Mouse (Mus musculus) embryonic facial prominence, embryonic 10.5 days (tissue): Measurements from ENCODE around the gene Hist2h2bb. TPM values are rescaled to one million over a fixed set of nuclear protein-coding genes. Genes with fewer than 3 reads are reported as not detected.
A peak's percentile ranks its signal among the peaks of the same experiment; 100 is the strongest.
"Not testable (repeated sequence)": the region's sequence is repeated elsewhere in the genome, so short reads cannot be mapped to it uniquely, and the experiment has no call there.

ENCODE experiments used
- DNase-seq: peaks from one replicate; pipeline ENCODE4 v3.0.0-alpha.2; 2017; ENCODE audit warnings: low spot score
- H3K27ac ChIP-seq: fragments of 300-500 bp; sonication (generic); replicated peaks from 2 replicates; pipeline ENCODE4 v1.5.1; 2016; ENCODE audit warnings: mild to moderate bottlenecking
- H3K27me3 ChIP-seq: fragments of 300-500 bp; sonication (generic); replicated peaks from 2 replicates; pipeline ENCODE4 v1.6.1; 2016; ENCODE audit warnings: low read depth, mild to moderate bottlenecking; ENCODE audit not compliant: poor library complexity, severe bottlenecking
- H3K36me3 ChIP-seq: fragments of 300-500 bp; sonication (generic); replicated peaks from 2 replicates; pipeline ENCODE4 v1.6.1; 2016; ENCODE audit warnings: mild to moderate bottlenecking, moderate library complexity
- H3K4me1 ChIP-seq: fragments of 300-500 bp; sonication (generic); 2 replicates; pipeline ENCODE4 v1.6.1; 2016
- H3K4me3 ChIP-seq: fragments of 300-500 bp; sonication (generic); 2 replicates; pipeline ENCODE4 v1.5.1; 2016; ENCODE audit warnings: mild to moderate bottlenecking, moderate library complexity
- H3K9me3 ChIP-seq: fragments of 300-500 bp; sonication (generic); 2 replicates; pipeline ENCODE4 v1.6.1; 2016; ENCODE audit warnings: mild to moderate bottlenecking
- WGBS: fragments of 180-500 bp; shearing (Covaris S2); methylation state at CpG from one replicate; pipeline ENCODE4 v1.1.7; 2016; 5-methylcytosine and 5-hydroxymethylcytosine counted together
- polyA plus RNA-seq: library from polyadenylated mRNA; unstranded; fragments of >200 nt; fragmentation: Nextera tagmentation; extraction: Ambion mirVana; gene quantifications from 2 replicates; pipeline ENCODE4 v1.2.1, GENCODE M21; 2016

Hist2h2bb gene
- polyA plus RNA-seq, 1 experiment from 2014 or later = 11.3 TPM

- H3K4me3 ChIP-seq = no peak overlapping the region
- H3K4me1 ChIP-seq = peaks cover 12% of the 10 kb centered on the region
- no peaks in the 10 kb centered on the region for H3K27me3 ChIP-seq
- H3K27ac ChIP-seq = no peak overlapping the region
- DNase-seq = no peak
- H3K9me3 ChIP-seq = no peaks in the 10 kb centered on the region
- no peaks in the 10 kb centered on the region for H3K36me3 ChIP-seq
- 66% methylated on average over 2 of the region's 2 CpGs for WGBS
Observed at GRCm38 (mm10) chr3:96231758-96232120, 37.8 kb upstream of the Hist2h2bb start.

DNA sequence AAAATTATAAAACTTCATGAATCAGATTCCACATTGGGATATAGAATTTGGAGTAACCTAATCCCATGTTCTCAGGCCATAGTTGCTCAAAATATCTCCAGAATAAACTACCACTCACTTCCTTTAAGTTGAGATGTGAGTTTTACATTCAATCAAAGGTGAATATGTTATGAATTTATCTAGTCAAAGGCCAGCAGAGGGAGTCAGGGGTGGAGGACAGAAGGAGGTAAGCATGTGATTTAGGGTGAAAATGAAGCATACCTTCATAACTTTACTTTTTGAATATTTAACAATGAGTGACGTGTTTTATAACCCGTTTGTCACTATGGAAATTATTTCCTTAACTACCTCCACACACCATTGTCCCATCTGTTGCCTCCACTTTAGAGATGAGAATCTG is 34.6 kb upstream of the Hist2h2bb start:
- no peak for DNase-seq
- H3K36me3 ChIP-seq = no peaks in the 10 kb centered on the region
- no peaks in the 10 kb centered on the region for H3K9me3 ChIP-seq
- H3K4me3 ChIP-seq = no peak overlapping the region
- H3K27me3 ChIP-seq = no peaks in the 10 kb centered on the region
- 88% methylated on average over 2 of the region's 2 CpGs for WGBS
- peaks cover 11% of the 10 kb centered on the region for H3K4me1 ChIP-seq
- no peak overlapping the region for H3K27ac ChIP-seq

GRCm38 (mm10) chr3:96235836-96236235 is 33.7 kb upstream of the Hist2h2bb start:
- H3K27ac ChIP-seq = no peak overlapping the region; the same call in 1 of the 2 replicates
- no peak for DNase-seq
- H3K36me3 ChIP-seq = no peaks in the 10 kb centered on the region
- 52% methylated on average over 3 of the region's 3 CpGs for WGBS
- H3K4me1 ChIP-seq = peaks cover 16% of the 10 kb centered on the region
- no peaks in the 10 kb centered on the region for H3K9me3 ChIP-seq
- H3K4me3 ChIP-seq = no peak overlapping the region; the same call in 1 of the 2 replicates
- no peaks in the 10 kb centered on the region for H3K27me3 ChIP-seq

DNA sequence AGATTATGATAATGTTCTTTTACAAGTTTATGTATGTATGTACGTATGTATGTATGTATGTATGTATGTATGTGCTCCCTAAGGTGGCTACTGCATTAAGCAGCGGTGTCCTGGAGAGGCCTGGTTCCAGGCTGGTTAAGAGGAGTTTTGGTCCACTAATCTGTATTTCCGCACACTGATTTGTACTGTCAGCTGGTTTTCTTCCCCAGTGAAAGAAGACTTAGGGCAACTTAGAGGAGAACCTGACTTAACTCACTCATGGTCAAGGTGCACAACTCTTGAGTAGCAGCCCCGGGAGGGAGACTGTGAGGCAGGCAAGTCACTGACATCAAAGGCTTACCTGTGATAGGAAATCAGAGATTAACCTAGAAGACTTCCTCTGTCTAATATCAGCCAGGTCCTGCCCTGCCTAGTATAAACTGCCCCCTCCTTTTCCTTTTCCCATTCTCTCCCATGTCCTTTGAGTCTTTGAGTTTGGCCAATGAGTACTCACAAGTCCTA is 32.7 kb upstream of the Hist2h2bb start:
- 82% methylated on average over 4 of the region's 4 CpGs for WGBS
- Histone ChIP-seq H3K27me3 (no peaks in the 10 kb centered on the region), H3K27ac (peak overlapping the region; percentile 90), H3K4me3 (peak overlapping the region; percentile 60), H3K9me3 (no peaks in the 10 kb centered on the region), H3K4me1 (peaks cover 19% of the 10 kb centered on the region), H3K36me3 (no peaks in the 10 kb centered on the region)
- peak; percentile 33 for DNase-seq

DNA sequence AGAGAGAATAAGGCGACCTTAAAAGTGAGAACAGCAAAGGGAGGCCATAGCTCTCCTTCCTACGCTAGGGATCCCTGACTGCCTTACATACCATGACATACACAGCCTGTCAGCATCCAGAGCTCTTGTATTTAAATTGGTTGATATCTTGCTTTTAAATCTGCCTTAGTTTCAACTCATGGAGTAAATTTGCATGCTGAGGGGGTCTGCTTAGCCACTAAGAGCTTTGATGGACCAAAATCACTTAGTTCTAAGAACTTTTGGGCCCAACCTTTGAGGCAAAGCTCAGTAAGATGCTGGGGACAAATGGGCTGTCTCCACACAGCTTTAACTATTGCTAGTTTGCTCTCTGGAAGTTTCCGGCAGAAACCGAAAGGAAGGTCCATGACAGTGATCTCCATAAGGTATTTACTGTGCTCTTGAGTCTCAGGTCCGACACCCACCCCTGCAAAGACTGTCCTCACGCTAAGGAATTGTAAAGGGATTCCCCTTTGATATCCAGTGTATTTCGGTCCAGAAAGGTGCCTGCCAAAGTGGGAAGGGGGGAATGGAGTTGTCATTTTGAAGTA is 32.1 kb upstream of the Hist2h2bb start:
- 31% methylated on average over 7 of the region's 7 CpGs for WGBS

DNA sequence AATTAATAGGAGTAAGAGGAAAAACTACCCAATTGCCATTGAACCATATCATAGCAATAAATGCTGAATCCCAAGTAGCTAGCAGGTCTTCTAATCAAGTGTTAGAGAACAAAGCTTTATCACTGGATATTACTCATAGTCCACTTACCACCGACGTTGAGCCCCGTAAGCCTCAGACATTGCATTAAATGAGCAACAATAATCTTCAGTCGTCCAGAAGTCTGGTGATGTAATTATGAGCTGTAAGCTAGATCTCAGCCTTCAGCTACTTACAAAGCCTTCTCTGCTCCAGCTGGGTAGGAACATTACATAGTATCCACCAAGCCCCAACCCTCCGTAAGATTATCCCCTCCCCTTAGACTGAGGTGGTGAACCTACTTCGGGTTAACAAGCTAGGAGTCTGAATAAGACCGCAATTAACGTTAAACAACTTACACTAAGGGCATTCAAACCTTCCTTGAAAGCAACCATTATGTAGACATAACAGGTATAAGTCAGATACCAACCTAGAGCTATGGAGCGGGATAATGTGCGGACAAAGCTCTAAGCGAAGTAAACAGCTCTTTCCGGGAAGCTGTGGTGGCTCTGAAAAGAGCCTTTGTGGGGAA is 31.5 kb upstream of the Hist2h2bb start:
- Histone ChIP-seq H3K27me3 (no peaks in the 10 kb centered on the region), H3K4me3 (peak overlapping the region; percentile 60), H3K4me1 (peaks cover 28% of the 10 kb centered on the region), H3K9me3 (no peaks in the 10 kb centered on the region), H3K36me3 (no peaks in the 10 kb centered on the region), H3K27ac (peak overlapping the region; percentile 90)
- WGBS = under 1% methylated on average over 12 of the region's 12 CpGs
- DNase-seq = peak; percentile 50

More for the DNA sequence above, 32.1 kb upstream of the Hist2h2bb start:
- DNase-seq = peak; percentile 52
- Histone ChIP-seq H3K36me3 (no peaks in the 10 kb centered on the region), H3K27me3 (no peaks in the 10 kb centered on the region), H3K4me1 (peaks cover 22% of the 10 kb centered on the region), H3K9me3 (no peaks in the 10 kb centered on the region), H3K27ac (peak overlapping the region; percentile 90), H3K4me3 (peak overlapping the region; percentile 60)

- H3K36me3 ChIP-seq, H3K27me3 ChIP-seq, H3K9me3 ChIP-seq, DNase-seq: not testable (repeated sequence)
- Histone ChIP-seq H3K4me3 (peak within 1 kb of the TSS; percentile 60), H3K27ac (peak within 1 kb of the TSS; percentile 90), H3K4me1 (peaks cover 39% of the 10 kb centered on the region)
- under 1% methylated on average over 30 of the region's 68 CpGs for WGBS
Observed at GRCm38 (mm10) chr3:96238954-96239793, 30.4 kb upstream of the Hist2h2bb start, which contains the start of gene Hist2h3c2. TSS of gene Hist2h3c2 (minus strand) at chr3:96239127.

DNA sequence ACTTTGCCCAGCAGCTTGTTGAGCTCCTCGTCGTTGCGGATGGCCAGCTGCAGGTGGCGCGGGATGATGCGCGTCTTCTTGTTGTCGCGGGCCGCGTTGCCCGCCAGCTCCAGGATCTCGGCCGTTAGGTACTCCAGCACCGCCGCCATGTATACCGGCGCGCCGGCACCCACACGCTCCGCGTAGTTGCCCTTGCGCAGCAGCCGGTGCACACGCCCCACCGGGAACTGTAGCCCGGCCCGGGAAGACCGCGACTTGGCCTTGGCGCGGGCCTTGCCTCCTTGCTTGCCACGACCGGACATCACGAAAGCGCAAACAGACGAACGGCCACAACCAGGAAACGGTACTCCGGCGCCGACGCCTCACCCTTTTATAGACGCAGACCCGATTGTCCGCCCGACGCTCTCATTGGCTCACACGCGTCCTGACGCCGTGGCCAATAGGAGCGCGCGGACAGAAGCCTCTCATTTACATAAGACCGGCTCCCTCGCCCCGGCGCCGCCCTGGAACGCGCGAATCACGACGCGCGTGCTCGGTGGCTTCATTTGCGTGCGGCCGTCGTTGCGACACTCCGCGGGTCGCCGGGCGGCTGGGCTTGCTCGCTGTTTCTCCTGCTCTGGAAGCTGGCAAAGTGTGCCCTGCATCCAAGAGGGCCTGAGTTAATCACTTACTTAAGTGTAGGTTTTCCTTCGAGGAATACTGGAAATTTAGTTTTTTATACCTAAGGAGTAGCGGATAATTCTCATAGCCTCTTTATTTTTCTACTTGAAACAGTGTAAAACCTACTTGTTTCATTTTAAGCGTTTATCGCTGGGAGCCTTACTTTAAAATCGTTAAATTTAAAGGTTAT is 29.4 kb upstream of the Hist2h2bb start, which contains the start of gene Hist2h2aa2:
Gene Hist2h2aa2, minus strand, starts transcription at position 328 of the 850 bp plus-strand sequence.
- H3K27ac ChIP-seq = peak within 1 kb of the TSS; percentile 98
- H3K4me3 ChIP-seq = peak within 1 kb of the TSS; percentile 48
- peaks cover 49% of the 10 kb centered on the region for H3K4me1 ChIP-seq
- WGBS = 3% methylated on average over 45 of the region's 85 CpGs
- peak; percentile 82 for DNase-seq
- H3K36me3 ChIP-seq, H3K27me3 ChIP-seq, H3K9me3 ChIP-seq: not testable (repeated sequence)

DNA sequence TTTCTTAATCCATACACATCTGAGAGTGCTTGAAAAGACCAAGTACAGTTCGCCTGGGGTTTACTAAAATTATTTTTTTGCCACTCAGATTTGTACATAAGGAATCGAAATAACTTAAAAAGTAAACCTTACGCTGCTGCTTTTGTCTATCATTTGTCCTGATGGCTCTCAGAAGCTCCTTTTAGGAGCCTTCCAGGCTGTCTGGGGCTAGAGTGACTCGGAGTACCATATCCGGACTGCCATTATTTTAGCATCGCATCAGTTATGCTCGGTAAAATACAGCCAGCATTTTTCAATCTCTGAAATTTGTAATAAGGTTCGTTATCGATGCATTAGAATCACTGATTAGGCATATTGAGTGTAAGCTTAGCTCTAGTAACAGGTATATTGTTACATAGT is 28.8 kb upstream of the Hist2h2bb start:
- no peaks in the 10 kb centered on the region for H3K36me3 ChIP-seq
- no peaks in the 10 kb centered on the region for H3K9me3 ChIP-seq
- H3K27ac ChIP-seq = peak overlapping the region; percentile 98
- peaks cover 49% of the 10 kb centered on the region for H3K4me1 ChIP-seq
- H3K4me3 ChIP-seq = peak overlapping the region; percentile 44
- WGBS = 78% methylated on average over 9 of the region's 9 CpGs
- no peaks in the 10 kb centered on the region for H3K27me3 ChIP-seq
- no peak for DNase-seq

- WGBS = 83% methylated on average over 7 of the region's 7 CpGs
- H3K9me3 ChIP-seq = no peaks in the 10 kb centered on the region
- H3K27me3 ChIP-seq = no peaks in the 10 kb centered on the region
- DNase-seq = no peak
- peak overlapping the region; percentile 98 for H3K27ac ChIP-seq
- no peaks in the 10 kb centered on the region for H3K36me3 ChIP-seq
- H3K4me3 ChIP-seq = peak overlapping the region; percentile 66
- H3K4me1 ChIP-seq = peaks cover 54% of the 10 kb centered on the region
Observed at GRCm38 (mm10) chr3:96243921-96244572, 25.5 kb upstream of the Hist2h2bb start.

DNA sequence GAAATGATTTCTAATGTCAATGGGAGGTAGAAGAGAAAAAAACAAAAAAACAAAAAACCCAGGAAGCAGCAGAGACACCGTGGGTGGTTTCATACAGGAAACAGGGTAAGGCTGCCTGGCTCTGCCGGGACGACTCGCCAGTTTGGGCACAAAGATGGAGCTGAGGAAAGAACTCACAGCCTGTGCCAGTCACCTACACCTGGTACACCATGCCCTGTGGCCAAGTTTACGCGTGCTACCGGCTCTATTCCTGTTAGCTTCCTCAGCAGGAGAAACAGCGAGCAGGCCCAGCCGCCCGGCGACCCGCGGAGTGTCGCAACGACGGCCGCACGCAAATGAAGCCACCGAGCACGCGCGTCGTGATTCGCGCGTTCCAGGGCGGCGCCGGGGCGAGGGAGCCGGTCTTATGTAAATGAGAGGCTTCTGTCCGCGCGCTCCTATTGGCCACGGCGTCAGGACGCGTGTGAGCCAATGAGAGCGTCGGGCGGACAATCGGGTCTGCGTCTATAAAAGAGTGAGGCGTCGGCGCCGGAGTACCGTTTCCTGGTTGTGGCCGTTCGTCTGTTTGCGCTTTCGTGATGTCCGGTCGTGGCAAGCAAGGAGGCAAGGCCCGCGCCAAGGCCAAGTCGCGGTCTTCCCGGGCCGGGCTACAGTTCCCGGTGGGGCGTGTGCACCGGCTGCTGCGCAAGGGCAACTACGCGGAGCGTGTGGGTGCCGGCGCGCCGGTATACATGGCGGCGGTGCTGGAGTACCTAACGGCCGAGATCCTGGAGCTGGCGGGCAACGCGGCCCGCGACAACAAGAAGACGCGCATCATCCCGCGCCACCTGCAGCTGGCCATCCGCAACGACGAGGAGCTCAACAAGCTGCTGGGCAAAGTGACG is 24.3 kb upstream of the Hist2h2bb start, which contains the start of gene Hist2h2aa1:
Gene Hist2h2aa1, plus strand, starts transcription at position 495 of the 884 bp plus-strand sequence.
- peaks cover 66% of the 10 kb centered on the region for H3K4me1 ChIP-seq
- H3K27ac ChIP-seq = peak within 1 kb of the TSS; percentile 98
- WGBS = 0% methylated on average over 44 of the region's 88 CpGs
- not testable (repeated sequence) for H3K27me3 ChIP-seq, H3K36me3 ChIP-seq, H3K9me3 ChIP-seq
- DNase-seq = peak; percentile 81
- H3K4me3 ChIP-seq = peak within 1 kb of the TSS; percentile 66
